Mouse (Mus musculus): ENCODE results near the gene Nsun7.

Nsun7 gene

GRCm38 (mm10) chr5:66259756-66260448 is at the start of gene Nsun7:
Nsun7 (plus strand) TSS chr5:66259897.
- ATAC-seq (ENCODE audit: low TSS enrichment), result peak; percentile 98

- ATAC-seq (ENCODE audit: low TSS enrichment), result no peak
These were observed 45.2 kb upstream of the Nsun7 start for GRCm38 (mm10) chr5:66214395-66214935.

- ATAC-seq (ENCODE audit: low TSS enrichment), result no peak
These were observed 44.0 kb upstream of the Nsun7 start for GRCm38 (mm10) chr5:66215569-66216277.

- ATAC-seq (ENCODE audit: low TSS enrichment), result no peak
These were observed 40.0 kb upstream of the Nsun7 start for GRCm38 (mm10) chr5:66219692-66220091.

- no peak for ATAC-seq (ENCODE audit: low TSS enrichment)
These were observed 39.1 kb upstream of the Nsun7 start for GRCm38 (mm10) chr5:66220620-66221019.

GRCm38 (mm10) chr5:66222916-66223315 is 36.8 kb upstream of the Nsun7 start:
- ATAC-seq (ENCODE audit: low TSS enrichment), result no peak

GRCm38 (mm10) chr5:66226526-66226925 is 33.2 kb upstream of the Nsun7 start:
- ATAC-seq (ENCODE audit: low TSS enrichment), result no peak

GRCm38 (mm10) chr5:66231660-66232269 is 27.9 kb upstream of the Nsun7 start:
- no peak for ATAC-seq (ENCODE audit: low TSS enrichment)

GRCm38 (mm10) chr5:66232456-66232855 is 27.2 kb upstream of the Nsun7 start:
- ATAC-seq (ENCODE audit: low TSS enrichment), result no peak

GRCm38 (mm10) chr5:66241894-66242293 is 17.8 kb upstream of the Nsun7 start:
- ATAC-seq (ENCODE audit: low TSS enrichment), result no peak

GRCm38 (mm10) chr5:66243467-66243866 is 16.2 kb upstream of the Nsun7 start:
- ATAC-seq (ENCODE audit: low TSS enrichment), result no peak

GRCm38 (mm10) chr5:66244043-66244660 is 15.5 kb upstream of the Nsun7 start:
- ATAC-seq (ENCODE audit: low TSS enrichment), result no peak

- ATAC-seq (ENCODE audit: low TSS enrichment), result no peak
These were observed 13.7 kb upstream of the Nsun7 start for GRCm38 (mm10) chr5:66245958-66246497.

GRCm38 (mm10) chr5:66253219-66253618 is 6.5 kb upstream of the Nsun7 start:
- no peak for ATAC-seq (ENCODE audit: low TSS enrichment)

GRCm38 (mm10) chr5:66255044-66255443 is 4.7 kb upstream of the Nsun7 start:
- ATAC-seq (ENCODE audit: low TSS enrichment), result no peak

- no peak for ATAC-seq (ENCODE audit: low TSS enrichment)
These were observed 697 bp upstream of the Nsun7 start for GRCm38 (mm10) chr5:66259000-66259399.

- ATAC-seq (ENCODE audit: low TSS enrichment), result peak; percentile 78; the same call in 1 of the 2 replicates
These were observed 304 bp upstream of the Nsun7 start for GRCm38 (mm10) chr5:66259431-66259755.

GRCm38 (mm10) chr5:66262475-66262874 is 2.8 kb downstream of the Nsun7 start:
- ATAC-seq (ENCODE audit: low TSS enrichment), result no peak

GRCm38 (mm10) chr5:66263398-66263797 is 3.7 kb downstream of the Nsun7 start:
- no peak for ATAC-seq (ENCODE audit: low TSS enrichment)

- ATAC-seq (ENCODE audit: low TSS enrichment), result no peak
These were observed 9.9 kb downstream of the Nsun7 start for GRCm38 (mm10) chr5:66269616-66270015.

GRCm38 (mm10) chr5:66271141-66271540 is 11.4 kb downstream of the Nsun7 start:
- ATAC-seq (ENCODE audit: low TSS enrichment), result peak; percentile 47; the same call in 1 of the 2 replicates

GRCm38 (mm10) chr5:66274417-66274816 is 14.7 kb downstream of the Nsun7 start:
- ATAC-seq (ENCODE audit: low TSS enrichment), result no peak
